Mouse (Mus musculus): Measurements from ENCODE around the gene Tldc2.

- TF ChIP-seq CTCF (IDR thresholded peaks at IDR 0.05; ENCODE audit: low read depth) (no peak), EP300 (IDR thresholded peaks at IDR 0.05; ENCODE audit: low read depth) (no peak)
Measured at GRCm38 (mm10) chr2:157125246-157125645, 38.4 kb downstream of the Tldc2 start.

Data from liver, postnatal 0 days (tissue).